In the genomic region with DNA sequence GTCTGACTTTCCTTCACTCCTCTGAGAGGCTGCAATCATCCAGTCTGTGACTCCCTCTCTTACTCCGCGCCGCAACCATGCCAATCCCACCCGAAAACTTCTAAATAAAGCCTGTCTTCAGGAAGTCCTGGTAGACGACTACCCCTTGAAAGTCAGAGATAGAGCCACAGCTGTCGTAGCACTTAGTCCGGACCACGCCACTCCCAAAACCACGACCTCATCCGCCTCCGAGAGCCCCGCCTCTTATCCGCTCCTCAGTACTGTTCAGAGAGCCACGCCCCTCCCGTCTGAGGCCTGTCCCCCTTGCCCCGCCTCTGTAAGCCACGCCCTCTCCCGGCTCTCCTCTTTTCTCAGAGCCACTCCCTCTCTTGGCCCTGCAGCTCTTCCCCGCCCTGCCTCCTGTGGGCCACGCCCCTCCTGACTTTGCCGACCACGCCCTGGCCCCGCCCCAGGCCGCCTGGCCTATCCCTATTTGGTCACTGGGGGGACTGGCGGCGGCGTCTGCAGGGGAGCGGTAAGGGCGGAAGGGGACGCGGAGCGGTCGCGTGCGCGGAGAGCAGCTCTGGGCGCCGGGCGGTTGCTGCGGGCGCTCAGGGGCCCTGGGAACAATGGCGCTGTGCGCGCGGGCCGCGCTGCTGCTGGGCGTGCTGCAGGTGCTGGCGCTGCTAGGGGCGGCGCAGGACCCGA, we compare ENCODE assay signal across 7 mouse cellular contexts. TPM values are rescaled to one million over a fixed set of nuclear protein-coding genes. Genes with fewer than 3 reads are reported as not detected.
DNase-seq lines count a peak whose midpoint lies in the region; ATAC-seq lines count a peak whose summit lies in the region.

TSS of gene Tmem123 (plus strand) at position 428 of the 687 bp plus-strand sequence.

- intact Hi-C loops in gastrocnemius, postnatal 36 days (cut with DNase I) = loop anchor here (2.0 kb wide), 1 partner anchor 73 kb away; the partner anchor contains the start of gene Birc2
- intact Hi-C loops in left cerebral cortex, postnatal 25 days (cut with DNase I) = loop anchor here (1.0 kb wide), 1 partner anchor 74 kb away; the partner anchor contains the start of gene Birc2

- no peaks in the 10 kb centered on the region for H3K36me3 ChIP-seq in intestine, embryonic 15.5 days
- H3K36me3 ChIP-seq in midbrain, embryonic 10.5 days = peaks cover 7% of the 10 kb centered on the region

- WGBS in intestine, embryonic 15.5 days = under 1% methylated on average over 52 of the region's 52 CpGs
- WGBS in midbrain, embryonic 10.5 days = under 1% methylated on average over 52 of the region's 52 CpGs

- peak; percentile 98 for ATAC-seq in intestine, embryonic 15.5 days

- H3K27ac ChIP-seq in intestine, embryonic 15.5 days = peak within 1 kb of the TSS; percentile 66
- peak within 1 kb of the TSS; percentile 93 for H3K27ac ChIP-seq in midbrain, embryonic 10.5 days (replicated peaks)

- peak; percentile 100 for DNase-seq in adrenal gland, adult 2 months
- DNase-seq in embryo, embryonic 11.5 days (ENCODE audit: low read depth, low spot score) = peak; percentile 97
- DNase-seq in gastrocnemius, postnatal 36 days = peak; percentile 97 to 100
- DNase-seq in left cerebral cortex, postnatal 25 days (ENCODE audit: low spot score in 2 of 2) = peak; percentile 87 to 97
- peak; percentile 100 for DNase-seq in midbrain, embryonic 10.5 days (ENCODE audit: low spot score)
- DNase-seq in right cerebral cortex, postnatal 4 days = peak; percentile 79

- H3K4me2 ChIP-seq in intestine, embryonic 15.5 days (replicated peaks) = peak within 1 kb of the TSS; percentile 57

- 0 out of 2 replicates have a peak, but pooled peaks cover 4% of the 10 kb centered on the region for H3K9me3 ChIP-seq in intestine, embryonic 15.5 days
- H3K9me3 ChIP-seq in midbrain, embryonic 10.5 days (replicated peaks) = peaks cover 6% of the 10 kb centered on the region

- H3K4me1 ChIP-seq in intestine, embryonic 15.5 days (replicated peaks) = no peaks in the 10 kb centered on the region; the same call in 1 of the 2 replicates
- H3K4me1 ChIP-seq in midbrain, embryonic 10.5 days = peaks cover 39% of the 10 kb centered on the region

- peak within 1 kb of the TSS; percentile 65 for H3K9ac ChIP-seq in intestine, embryonic 15.5 days

- H3K4me3 ChIP-seq in intestine, embryonic 15.5 days (replicated peaks) = peak within 1 kb of the TSS; percentile 65
- peak within 1 kb of the TSS; percentile 73 for H3K4me3 ChIP-seq in midbrain, embryonic 10.5 days

- H3K27me3 ChIP-seq in intestine, embryonic 15.5 days (replicated peaks) = no peaks in the 10 kb centered on the region
- H3K27me3 ChIP-seq in midbrain, embryonic 10.5 days (ENCODE audit: low read depth, poor library complexity, severe bottlenecking) = peaks cover 24% of the 10 kb centered on the region

RNA-seq across cellular contexts. Expression of gene Tmem123, which starts in this region (rescaled TPM):
- 100 to 1,000 TPM; 188 to 194 TPM for total RNA-seq in adrenal gland, adult 2 months (2021)
- polyA plus RNA-seq in adrenal gland, adult 2 months (2012; rRNA removed) = 84.6 and 132 TPM in 2 replicates
- total RNA-seq in gastrocnemius, postnatal 36 days (2021) = 10 to 100 TPM; 17.2 to 21.2 TPM
- 68.8 and 78.8 TPM in 2 replicates for polyA plus RNA-seq in intestine, embryonic 15.5 days (2015; fragmentation: Nextera tagmentation; extraction: Ambion mirVana)
- 1 to 10 TPM; 9.9 to 10.0 TPM for total RNA-seq in left cerebral cortex, postnatal 25 days (2021)
- 119 and 122 TPM in 2 replicates for polyA plus RNA-seq in midbrain, embryonic 10.5 days (2016; fragmentation: Nextera tagmentation; extraction: Ambion mirVana)

Comparison
In these comparisons a context has a peak if more than half of its experiments do, and no peak if none do; other contexts are left out.
1. Peak in every context shown above with its lines: DNase-seq, ATAC-seq, H3K4me3 ChIP-seq and H3K27ac ChIP-seq.
2. RNA of gene Tmem123 (total RNA-seq): 188 to 194 TPM in adrenal gland, adult 2 months; 17.2 to 21.2 TPM in gastrocnemius, postnatal 36 days and 9.9 to 10.0 TPM in left cerebral cortex, postnatal 25 days; every median in the first group is over 4 times any median in the second.